ENCODE assay signal across 8 mouse cellular contexts in genomic region chr15:78527973-78528372, GRCm38 (mm10). TPM values are rescaled to one million over a fixed set of nuclear protein-coding genes. Genes with fewer than 3 reads are reported as not detected.
DNase-seq lines count a peak whose midpoint lies in the region; ATAC-seq and TF ChIP-seq lines count a peak whose summit lies in the region.

No protein-coding gene starts in this region.

- peak overlapping the region; percentile 78; the same call in 1 of the 2 replicates for H3K27ac ChIP-seq in intestine, embryonic 14.5 days (ENCODE audit: low read depth)
- no peak overlapping the region for H3K27ac ChIP-seq in limb, embryonic 14.5 days (replicated peaks; ENCODE audit: low read depth, low read length)

- H3K4me1 ChIP-seq in intestine, embryonic 14.5 days (replicated peaks; ENCODE audit: control insufficient read depth, insufficient read depth, low read length) = peaks cover 26% of the 10 kb centered on the region
- H3K4me1 ChIP-seq in limb, embryonic 14.5 days (ENCODE audit: control insufficient read depth, insufficient read depth, low read length) = peaks cover 25% of the 10 kb centered on the region

- H3K4me2 ChIP-seq in intestine, embryonic 14.5 days (ENCODE audit: low read length) = peak overlapping the region; percentile 82; the same call in 1 of the 2 replicates
- H3K4me2 ChIP-seq in limb, embryonic 14.5 days (replicated peaks; ENCODE audit: low read depth, low read length, severe bottlenecking) = peak overlapping the region; percentile 80; the same call in 1 of the 2 replicates

- no peaks in the 10 kb centered on the region for H3K9me3 ChIP-seq in intestine, embryonic 14.5 days (ENCODE audit: control insufficient read depth, low read length)
- H3K9me3 ChIP-seq in limb, embryonic 14.5 days (ENCODE audit: control insufficient read depth, low read length) = no peaks in the 10 kb centered on the region

- TF ChIP-seq POLR2A in limb, embryonic 14.5 days (IDR thresholded peaks at IDR 0.05; ENCODE audit: borderline replicate concordance, extremely low read depth, insufficient read depth, insufficient read length) = no peak

- peaks cover 6% of the 10 kb centered on the region; the same call in 1 of the 2 replicates for H3K36me3 ChIP-seq in intestine, embryonic 14.5 days (ENCODE audit: control insufficient read depth, insufficient read depth, low read length)
- H3K36me3 ChIP-seq in limb, embryonic 14.5 days (ENCODE audit: control insufficient read depth, insufficient read depth, low read length) = peaks cover 9% of the 10 kb centered on the region

- intact Hi-C loops in gastrocnemius, postnatal 36 days (cut with DNase I) = no loop called here

- no peak overlapping the region for H3K9ac ChIP-seq in intestine, embryonic 14.5 days (ENCODE audit: low read length)
- H3K9ac ChIP-seq in limb, embryonic 14.5 days (ENCODE audit: low read depth, low read length, severe bottlenecking) = no peak overlapping the region

- H3K4me3 ChIP-seq in intestine, embryonic 14.5 days (ENCODE audit: low read depth, low read length) = no peak overlapping the region
- H3K4me3 ChIP-seq in limb, embryonic 14.5 days (replicated peaks; ENCODE audit: low read length) = no peak overlapping the region

- H3K27me3 ChIP-seq in intestine, embryonic 14.5 days (replicated peaks; ENCODE audit: control insufficient read depth, insufficient read depth, low read length) = no peaks in the 10 kb centered on the region
- H3K27me3 ChIP-seq in limb, embryonic 14.5 days (ENCODE audit: control insufficient read depth, insufficient read depth, low read length) = no peaks in the 10 kb centered on the region

- WGBS in intestine, embryonic 14.5 days = 74% methylated on average over 7 of the region's 7 CpGs
- 66% methylated on average over 7 of the region's 7 CpGs for WGBS in limb, embryonic 14.5 days

- no peak for ATAC-seq in intestine, embryonic 14.5 days (replicated peaks; ENCODE audit: low FRiP score, low TSS enrichment, low read depth)
- no peak for ATAC-seq in limb, embryonic 14.5 days (ENCODE audit: low FRiP score, low read depth)

- DNase-seq in gastrocnemius, adult 18-20 months (ENCODE audit: low spot score) = peak; percentile 43
- no peak for DNase-seq in gastrocnemius, postnatal 36 days
- peak; percentile 51 for DNase-seq in 3134 (ENCODE audit: extremely low read depth, insufficient read length, low spot score)
- DNase-seq in adrenal gland, postnatal 36 days = peak; percentile 54 to 56
- no peak for DNase-seq in intestine, embryonic 14.5 days (ENCODE audit: low spot score)
- DNase-seq in limb, embryonic 14.5 days (ENCODE audit: low spot score) = no peak
- no peak for DNase-seq in frontal cortex, postnatal 10 days (ENCODE audit: low spot score in 2 of 2)
- DNase-seq in ovary, postnatal 36 days (ENCODE audit: low spot score) = no peak

RNA-seq across cellular contexts. Expression of gene C1qtnf6, which starts 3.2 kb away (rescaled TPM):
- total RNA-seq in gastrocnemius, adult 18-20 months (2021) = 1 to 10 TPM; 1.0 to 2.4 TPM
- 10 to 100 TPM in 1 of 2 experiments, 1 to 10 TPM in 1; 9.4 to 11.2 TPM for total RNA-seq in gastrocnemius, postnatal 36 days (2021)
- 10 to 100 TPM; 38.1 to 40.7 TPM for total RNA-seq in adrenal gland, postnatal 36 days (2021)
- polyA plus RNA-seq in intestine, embryonic 14.5 days (2014; fragmentation: Nextera tagmentation; extraction: Ambion mirVana) = 30.1 and 34.9 TPM in 2 replicates
- 89.1 and 110 TPM in 2 replicates for polyA plus RNA-seq in limb, embryonic 14.5 days (2012; rRNA removed)
- polyA plus RNA-seq in limb, embryonic 14.5 days (2014; fragmentation: Nextera tagmentation; extraction: Ambion mirVana) = 59.6 and 60.1 TPM in 2 replicates

RNA-seq across cellular contexts. Expression of gene Sstr3, which starts 16.5 kb away (rescaled TPM):
- total RNA-seq in gastrocnemius, adult 18-20 months (2021) = not detected
- total RNA-seq in gastrocnemius, postnatal 36 days (2021) = not detected
- total RNA-seq in adrenal gland, postnatal 36 days (2021) = under 1 TPM; 0.30 to 0.70 TPM
- polyA plus RNA-seq in intestine, embryonic 14.5 days (2014; fragmentation: Nextera tagmentation; extraction: Ambion mirVana) = 0.22 TPM in 1 of 2 replicates, not detected in the other
- 0.05 and 0.08 TPM in 2 replicates for polyA plus RNA-seq in limb, embryonic 14.5 days (2012; rRNA removed)
- not detected in 2 replicates for polyA plus RNA-seq in limb, embryonic 14.5 days (2014; fragmentation: Nextera tagmentation; extraction: Ambion mirVana)

RNA-seq across cellular contexts. Expression of gene Il2rb, which starts 32.9 kb away (rescaled TPM):
- not detected for total RNA-seq in gastrocnemius, adult 18-20 months (2021)
- total RNA-seq in gastrocnemius, postnatal 36 days (2021) = not detected
- total RNA-seq in adrenal gland, postnatal 36 days (2021) = 1 to 10 TPM in 1 of 2 experiments, under 1 TPM in 1; 0.76 to 1.4 TPM
- polyA plus RNA-seq in intestine, embryonic 14.5 days (2014; fragmentation: Nextera tagmentation; extraction: Ambion mirVana) = 0.66 and 1.1 TPM in 2 replicates
- polyA plus RNA-seq in limb, embryonic 14.5 days (2012; rRNA removed) = 0.39 and 0.73 TPM in 2 replicates
- 0.15 and 0.33 TPM in 2 replicates for polyA plus RNA-seq in limb, embryonic 14.5 days (2014; fragmentation: Nextera tagmentation; extraction: Ambion mirVana)

RNA-seq across cellular contexts. Expression of gene Rac2, which starts 44.6 kb away (rescaled TPM):
- 1 to 10 TPM in 1 of 2 experiments, under 1 TPM in 1; 0.96 to 1.8 TPM for total RNA-seq in gastrocnemius, adult 18-20 months (2021)
- 1 to 10 TPM in 1 of 2 experiments, under 1 TPM in 1; 0.42 to 1.4 TPM for total RNA-seq in gastrocnemius, postnatal 36 days (2021)
- total RNA-seq in adrenal gland, postnatal 36 days (2021) = 1 to 10 TPM; 3.3 to 3.7 TPM
- polyA plus RNA-seq in intestine, embryonic 14.5 days (2014; fragmentation: Nextera tagmentation; extraction: Ambion mirVana) = 16.7 and 17.5 TPM in 2 replicates
- 15.9 and 21.9 TPM in 2 replicates for polyA plus RNA-seq in limb, embryonic 14.5 days (2012; rRNA removed)
- polyA plus RNA-seq in limb, embryonic 14.5 days (2014; fragmentation: Nextera tagmentation; extraction: Ambion mirVana) = 34.2 and 38.2 TPM in 2 replicates

RNA-seq across cellular contexts. Expression of gene Tmprss6, which starts 59.5 kb away (rescaled TPM):
- total RNA-seq in gastrocnemius, adult 18-20 months (2021) = under 1 TPM in 1 of 2 experiments, not detected in 1; 0.17 TPM
- not detected for total RNA-seq in gastrocnemius, postnatal 36 days (2021)
- total RNA-seq in adrenal gland, postnatal 36 days (2021) = 1 to 10 TPM; 1.2 to 2.3 TPM
- polyA plus RNA-seq in intestine, embryonic 14.5 days (2014; fragmentation: Nextera tagmentation; extraction: Ambion mirVana) = 0.09 TPM in 1 of 2 replicates, not detected in the other
- 0.05 and 0.08 TPM in 2 replicates for polyA plus RNA-seq in limb, embryonic 14.5 days (2012; rRNA removed)
- polyA plus RNA-seq in limb, embryonic 14.5 days (2014; fragmentation: Nextera tagmentation; extraction: Ambion mirVana) = 0.08 and 0.58 TPM in 2 replicates

Comparison
In these comparisons a context has a peak if more than half of its experiments do, and no peak if none do; other contexts are left out.
1. DNase-seq: peak in gastrocnemius, adult 18-20 months (single experiment), 3134 (single experiment) and adrenal gland, postnatal 36 days (2 of 2); none in gastrocnemius, postnatal 36 days (0 of 2), intestine, embryonic 14.5 days (single experiment), limb, embryonic 14.5 days (single experiment), frontal cortex, postnatal 10 days (0 of 2) and ovary, postnatal 36 days (single experiment).